Mouse (Mus musculus) liver (tissue): ENCODE measurements around the gene Foxc2.
A peak's percentile ranks its signal among the peaks of the same experiment; 100 is the strongest.

Experiments used
- DNase-seq: peaks from one replicate; pipeline ENCODE4 v3.0.0-alpha.2; 2020; ENCODE audit warnings: mixed read lengths

Gene Foxc2

GRCm38 (mm10) chr8:121115948-121116347 lies at the start of gene Foxc2:
Gene Foxc2, plus strand, starts transcription at chr8:121116171.
- DNase-seq: peak; percentile 75

GRCm38 (mm10) chr8:121071454-121071853 lies 44.5 kb upstream of the Foxc2 start:
- DNase-seq: no peak

GRCm38 (mm10) chr8:121072406-121073130 lies 43.4 kb upstream of the Foxc2 start:
- DNase-seq: no peak

GRCm38 (mm10) chr8:121073174-121074107 lies 42.5 kb upstream of the Foxc2 start:
- DNase-seq: no peak

GRCm38 (mm10) chr8:121074108-121074847 lies 41.7 kb upstream of the Foxc2 start:
- no peak for DNase-seq

- no peak for DNase-seq
Observed at GRCm38 (mm10) chr8:121074848-121075145, 41.2 kb upstream of the Foxc2 start.

GRCm38 (mm10) chr8:121075936-121076335 lies 40.0 kb upstream of the Foxc2 start:
- no peak for DNase-seq

GRCm38 (mm10) chr8:121076555-121076954 lies 39.4 kb upstream of the Foxc2 start:
- no peak for DNase-seq

- DNase-seq: no peak
Observed at GRCm38 (mm10) chr8:121078721-121079120, 37.2 kb upstream of the Foxc2 start.

- no peak for DNase-seq
Observed at GRCm38 (mm10) chr8:121079201-121079600, 36.8 kb upstream of the Foxc2 start.

GRCm38 (mm10) chr8:121079944-121080343 lies 36.0 kb upstream of the Foxc2 start:
- no peak for DNase-seq

- no peak for DNase-seq
Observed at GRCm38 (mm10) chr8:121080361-121081090, 35.4 kb upstream of the Foxc2 start.

GRCm38 (mm10) chr8:121081398-121081797 lies 34.6 kb upstream of the Foxc2 start:
- no peak for DNase-seq

- no peak for DNase-seq
Observed at GRCm38 (mm10) chr8:121082218-121083092, 33.5 kb upstream of the Foxc2 start.

- DNase-seq: peak; percentile 56
Observed at GRCm38 (mm10) chr8:121083093-121083935, 32.7 kb upstream of the Foxc2 start.

- DNase-seq: no peak
Observed at GRCm38 (mm10) chr8:121083936-121084209, 32.1 kb upstream of the Foxc2 start.

- DNase-seq: peak; percentile 56
Observed at GRCm38 (mm10) chr8:121084210-121084951, 31.6 kb upstream of the Foxc2 start, which contains the start of gene Foxf1. Gene Foxf1, plus strand, starts transcription at chr8:121084386.

- no peak for DNase-seq
Observed at GRCm38 (mm10) chr8:121085011-121085410, 31.0 kb upstream of the Foxc2 start.

GRCm38 (mm10) chr8:121085561-121085960 lies 30.4 kb upstream of the Foxc2 start:
- no peak for DNase-seq
